Mouse (Mus musculus) left cerebral cortex, postnatal 10 days (tissue): ENCODE data around the gene Fgf16. TPM values are rescaled to one million over a fixed set of nuclear protein-coding genes. Genes with fewer than 3 reads are reported as not detected.

ENCODE experiments used
- total RNA-seq, 2 experiments: library from RNA; stranded (reverse); gene quantifications; 2 replicates each; pipeline ENCODE4 v1.2.3; 2021

The Fgf16 gene
- total RNA-seq, 2 experiments from 2014 or later = 1.4 to 2.3 TPM

Other genes with a start within 250 kb of the Fgf16 start
- gene Atrx, start 165.1 kb downstream of the Fgf16 start, total RNA-seq = 100 to 1,000 TPM; 216 to 220 TPM
- gene Magt1, start 247.6 kb downstream of the Fgf16 start, total RNA-seq = 10 to 100 TPM; 10.1 to 14.5 TPM